Mouse (Mus musculus): ENCODE data around the gene Tnxb. TPM values are rescaled to one million over a fixed set of nuclear protein-coding genes. Genes with fewer than 3 reads are reported as not detected.
"Not testable (repeated sequence)": the region's sequence is repeated elsewhere in the genome, so short reads cannot be mapped to it uniquely, and the experiment has no call there.

Tnxb gene
- polyA plus RNA-seq, 1 experiment, result 11.0 TPM

- WGBS, result 37% methylated on average over 12 of the region's 12 CpGs
- DNase-seq (ENCODE audit: low read depth, low spot score), result no peak
Observed at GRCm38 (mm10) chr17:34676671-34677070, 6.3 kb downstream of the Tnxb start.

- 84% methylated on average over 26 of the region's 26 CpGs for WGBS
- no peak for DNase-seq (ENCODE audit: low read depth, low spot score)
Observed at GRCm38 (mm10) chr17:34680191-34680590, 9.9 kb downstream of the Tnxb start.

- 70% methylated on average over 4 of the region's 4 CpGs for WGBS
- no peak for DNase-seq (ENCODE audit: low read depth, low spot score)
Observed at GRCm38 (mm10) chr17:34680621-34681020, 10.3 kb downstream of the Tnxb start.

- WGBS, result 45% methylated on average over 17 of the region's 17 CpGs
- DNase-seq (ENCODE audit: low read depth, low spot score), result no peak
Observed at GRCm38 (mm10) chr17:34681132-34681571, 10.8 kb downstream of the Tnxb start.

- 61% methylated on average over 11 of the region's 11 CpGs for WGBS
- DNase-seq (ENCODE audit: low read depth, low spot score), result no peak
Observed at GRCm38 (mm10) chr17:34681881-34682536, 11.7 kb downstream of the Tnxb start.

- WGBS, result 78% methylated on average over 8 of the region's 8 CpGs
- no peak for DNase-seq (ENCODE audit: low read depth, low spot score)
Observed at GRCm38 (mm10) chr17:34683179-34683578, 12.8 kb downstream of the Tnxb start.

- no peak for DNase-seq (ENCODE audit: low read depth, low spot score)
- WGBS, result 55% methylated on average over 10 of the region's 10 CpGs
Observed at GRCm38 (mm10) chr17:34683686-34684220, 13.4 kb downstream of the Tnxb start.

- 35% methylated on average over 9 of the region's 9 CpGs for WGBS
- DNase-seq (ENCODE audit: low read depth, low spot score), result no peak
Observed at GRCm38 (mm10) chr17:34684253-34684893, 14.0 kb downstream of the Tnxb start.

GRCm38 (mm10) chr17:34685120-34686110 is 15.1 kb downstream of the Tnxb start:
- DNase-seq (ENCODE audit: low read depth, low spot score), result no peak
- 52% methylated on average over 28 of the region's 28 CpGs for WGBS

- WGBS, result 90% methylated on average over 7 of the region's 7 CpGs
- DNase-seq (ENCODE audit: low read depth, low spot score), result no peak
Observed at GRCm38 (mm10) chr17:34688889-34689288, 18.6 kb downstream of the Tnxb start.

GRCm38 (mm10) chr17:34690458-34690857 is 20.1 kb downstream of the Tnxb start:
- WGBS, result 48% methylated on average over 4 of the region's 4 CpGs
- DNase-seq (ENCODE audit: low read depth, low spot score), result no peak

- no peak for DNase-seq (ENCODE audit: low read depth, low spot score)
- WGBS, result 67% methylated on average over 7 of the region's 7 CpGs
Observed at GRCm38 (mm10) chr17:34692906-34693305, 22.6 kb downstream of the Tnxb start.

- DNase-seq (ENCODE audit: low read depth, low spot score), result no peak
- 59% methylated on average over 14 of the region's 14 CpGs for WGBS
Observed at GRCm38 (mm10) chr17:34699575-34700408, 29.5 kb downstream of the Tnxb start.

GRCm38 (mm10) chr17:34700671-34701071 is 30.3 kb downstream of the Tnxb start:
- 55% methylated on average over 2 of the region's 2 CpGs for WGBS
- DNase-seq (ENCODE audit: low read depth, low spot score), result no peak

- WGBS, result 70% methylated on average over 2 of the region's 2 CpGs
Observed at GRCm38 (mm10) chr17:34706476-34706875, 36.1 kb downstream of the Tnxb start.

GRCm38 (mm10) chr17:34712951-34713350 is 42.6 kb downstream of the Tnxb start:
- 15% methylated on average over 6 of the region's 6 CpGs for WGBS
- peak; percentile 10 for DNase-seq (ENCODE audit: low read depth, low spot score)

More at GRCm38 (mm10) chr17:34706476-34706875, 36.1 kb downstream of the Tnxb start:
- DNase-seq (ENCODE audit: low read depth, low spot score), result not testable (repeated sequence)

- DNase-seq (ENCODE audit: low read depth, low spot score), result not testable (repeated sequence)
- WGBS, result 72% methylated on average over 9 of the region's 9 CpGs
Observed at GRCm38 (mm10) chr17:34714181-34714907, 44.0 kb downstream of the Tnxb start.

GRCm38 (mm10) chr17:34714908-34715445 is 44.6 kb downstream of the Tnxb start:
- WGBS, result 67% methylated on average over 5 of the region's 5 CpGs
- not testable (repeated sequence) for DNase-seq (ENCODE audit: low read depth, low spot score)

All from large intestine, adult 2 months (tissue).